In genomic region chr5:57721148-57721712, GRCm38 (mm10) we compare ENCODE assay signal across 8 mouse cellular contexts. TPM values are rescaled to one million over a fixed set of nuclear protein-coding genes. Genes with fewer than 3 reads are reported as not detected.
DNase-seq lines count a peak whose midpoint lies in the region; ATAC-seq and TF ChIP-seq lines count a peak whose summit lies in the region.

No protein-coding gene starts in this region.

- peak overlapping the region; percentile 95; the same call in 1 of the 2 replicates for H3K4me2 ChIP-seq in forebrain, embryonic 11.5 days (ENCODE audit: low read depth, low read length, severe bottlenecking)

- peaks cover 16% of the 10 kb centered on the region; the same call in 1 of the 2 replicates for H3K27me3 ChIP-seq in forebrain, embryonic 11.5 days (ENCODE audit: control insufficient read depth, insufficient read depth, low read length)
- peaks cover 3% of the 10 kb centered on the region; the same call in 1 of the 2 replicates for H3K27me3 ChIP-seq in cerebellum, adult 2 months (ENCODE audit: control insufficient read depth, insufficient read depth, low read length)

- peak overlapping the region; percentile 86 for H3K4me3 ChIP-seq in left cerebral cortex, adult 2 months
- peak overlapping the region; percentile 56; the same call in 1 of the 2 replicates for H3K4me3 ChIP-seq in forebrain, embryonic 11.5 days (ENCODE audit: low read depth, low read length)
- H3K4me3 ChIP-seq in olfactory bulb, adult 2 months (ENCODE audit: insufficient read depth, low read depth, low read length): peak overlapping the region; percentile 80
- no peak overlapping the region for H3K4me3 ChIP-seq in cerebellum, adult 2 months (replicated peaks; ENCODE audit: insufficient read depth, low read depth, low read length)

- TF ChIP-seq POLR2A in olfactory bulb, adult 2 months (IDR thresholded peaks at IDR 0.05; ENCODE audit: insufficient read depth, low read depth, low read length): no peak
- TF ChIP-seq POLR2A in cerebellum, adult 2 months (IDR thresholded peaks at IDR 0.05; ENCODE audit: borderline replicate concordance, insufficient read depth, low read length): no peak

- H3K9me3 ChIP-seq in forebrain, embryonic 11.5 days (ENCODE audit: control insufficient read depth, low read length): no peaks in the 10 kb centered on the region

- no peaks in the 10 kb centered on the region for H3K36me3 ChIP-seq in forebrain, embryonic 11.5 days (ENCODE audit: control insufficient read depth, insufficient read depth, low read length)

- intact Hi-C loops in left cerebral cortex, adult 2 months (cut with DNase I): no loop called here
- intact Hi-C loops in left cerebral cortex, postnatal 4 days (cut with DNase I): no loop called here
- intact Hi-C loops in left cerebral cortex, postnatal 36 days (cut with DNase I): loop anchor here (5.0 kb wide), 1 partner anchor 96 kb away; no protein-coding TSS in a partner anchor

- WGBS in forebrain, embryonic 11.5 days: 33% methylated on average over 8 of the region's 8 CpGs
- 48% methylated on average over 8 of the region's 8 CpGs for WGBS in olfactory bulb, adult 2 months
- WGBS in cerebellum, adult 2 months: 77% methylated on average over 8 of the region's 8 CpGs

- no peak for TF ChIP-seq CTCF in left cerebral cortex, adult 2 months (IDR thresholded peaks at IDR 0.05)
- TF ChIP-seq CTCF in olfactory bulb, adult 2 months (IDR thresholded peaks at IDR 0.05; ENCODE audit: insufficient read depth, low read depth, low read length): no peak
- no peak for TF ChIP-seq CTCF in cerebellum, adult 2 months (IDR thresholded peaks at IDR 0.05; ENCODE audit: borderline replicate concordance, insufficient read depth, low read depth, low read length)

- ATAC-seq in forebrain, embryonic 11.5 days (replicated peaks; ENCODE audit: low FRiP score): no peak
- ATAC-seq in frontal cortex, adult (ENCODE audit: low TSS enrichment): no peak

- H3K4me1 ChIP-seq in forebrain, embryonic 11.5 days (replicated peaks; ENCODE audit: control insufficient read depth, insufficient read depth, low read length): peaks cover 3% of the 10 kb centered on the region; the same call in 1 of the 2 replicates
- H3K4me1 ChIP-seq in olfactory bulb, adult 2 months (ENCODE audit: control insufficient read depth, insufficient read depth, low read length): 0 out of 2 replicates have a peak, but pooled peaks cover 9% of the 10 kb centered on the region
- H3K4me1 ChIP-seq in cerebellum, adult 2 months (ENCODE audit: control insufficient read depth, insufficient read depth, low read length): peaks cover 5% of the 10 kb centered on the region; the same call in 1 of the 2 replicates

- no peak for DNase-seq in left cerebral cortex, adult 2 months (ENCODE audit: extremely low spot score in 1 of 2, low spot score in 2 of 2)
- DNase-seq in left cerebral cortex, postnatal 4 days: no peak
- DNase-seq in forebrain, embryonic 11.5 days (ENCODE audit: low spot score): no peak
- DNase-seq in left cerebral cortex, postnatal 36 days (ENCODE audit: low spot score in 2 of 2): peak; percentile 34 to 40
- DNase-seq in cerebellum, adult 2 months: no peak
- no peak for DNase-seq in right cerebral cortex, postnatal 36 days (ENCODE audit: low spot score in 2 of 2)

- H3K9ac ChIP-seq in forebrain, embryonic 11.5 days (ENCODE audit: low read length): no peak overlapping the region

- peak overlapping the region; percentile 89; the same call in 1 of the 2 replicates for H3K27ac ChIP-seq in left cerebral cortex, adult 2 months
- no peak overlapping the region for H3K27ac ChIP-seq in forebrain, embryonic 11.5 days (ENCODE audit: low read depth, low read length)
- H3K27ac ChIP-seq in olfactory bulb, adult 2 months (ENCODE audit: insufficient read depth, low read depth, low read length): no peak overlapping the region
- no peak overlapping the region for H3K27ac ChIP-seq in cerebellum, adult 2 months (ENCODE audit: insufficient read depth, low read length)

RNA-seq across cellular contexts. Expression of gene Pcdh7, which starts 3.5 kb away (rescaled TPM):
- total RNA-seq in left cerebral cortex, adult 2 months (2021): 100 to 1,000 TPM; 169 to 170 TPM
- 100 to 1,000 TPM; 118 to 136 TPM for total RNA-seq in left cerebral cortex, postnatal 4 days (2021)
- 4.8 and 5.1 TPM in 2 replicates for polyA plus RNA-seq in forebrain, embryonic 11.5 days (2014; fragmentation: Nextera tagmentation; extraction: Ambion mirVana)
- total RNA-seq in left cerebral cortex, postnatal 36 days (2021): 100 to 1,000 TPM; 152 to 173 TPM
- not detected in 2 replicates for polyA plus RNA-seq in olfactory bulb, adult 2 months (2012; ENCODE audit: insufficient read depth, insufficient read length, low replicate concordance, missing spikeins)
- 20.2 and 21.6 TPM in 2 replicates for polyA plus RNA-seq in cerebellum, adult 2 months (2012; rRNA removed)

Comparison
In these comparisons a context has a peak if more than half of its experiments do, and no peak if none do; other contexts are left out.
1. DNase-seq: peak in left cerebral cortex, postnatal 36 days (2 of 2); none in left cerebral cortex, adult 2 months (0 of 2), left cerebral cortex, postnatal 4 days (single experiment), forebrain, embryonic 11.5 days (single experiment), cerebellum, adult 2 months (0 of 2) and right cerebral cortex, postnatal 36 days (0 of 2).